Mouse (Mus musculus): ENCODE measurements around the gene Gm20388.

DNA sequence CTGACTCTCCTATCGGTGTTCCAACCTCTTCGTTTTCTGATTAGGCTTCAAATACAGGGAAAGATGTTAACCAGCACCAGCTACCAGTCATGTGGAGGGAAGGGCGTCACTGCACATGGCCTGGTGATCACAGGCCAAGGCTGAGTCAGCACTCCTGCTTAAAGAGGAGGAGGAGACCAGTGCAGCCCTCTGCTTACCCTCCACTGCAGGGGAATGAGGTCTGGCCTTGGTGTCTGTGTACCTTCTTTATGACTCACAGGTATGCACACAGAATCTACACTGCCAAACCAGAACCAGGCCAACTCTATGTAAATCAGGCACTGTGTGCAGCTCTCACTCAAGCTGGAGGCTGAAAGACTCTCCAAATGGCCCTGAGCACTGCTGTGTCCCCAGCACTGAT, 1900.9 kb downstream of the Gm20388 start:
- TF ChIP-seq CTCF (IDR thresholded peaks at IDR 0.05; ENCODE audit: control insufficient read depth, insufficient read depth, low read length), result no peak
- no peak for TF ChIP-seq POLR2A (IDR thresholded peaks at IDR 0.05; ENCODE audit: borderline replicate concordance, control insufficient read depth, low read depth, low read length)

All from bone marrow, adult 2 months (tissue).